Mouse (Mus musculus): ENCODE measurements around the gene Stau1. TPM values are rescaled to one million over a fixed set of nuclear protein-coding genes. Genes with fewer than 3 reads are reported as not detected.

Gene Stau1
- total and polyA plus RNA-seq, 2 experiments from 2014 or later: 23.9 to 42.5 TPM

GRCm38 (mm10) chr2:166950853-166951648 is 45.0 kb downstream of the Stau1 start:
- Histone ChIP-seq H3K4me2 (ENCODE audit: low read depth, low read length) (no peak overlapping the region), H3K27me3 (ENCODE audit: control insufficient read depth, insufficient read depth, low read length) (no peaks in the 10 kb centered on the region)
- DNase-seq (ENCODE audit: low spot score): no peak

GRCm38 (mm10) chr2:166948936-166949335 is 47.2 kb downstream of the Stau1 start:
- DNase-seq (ENCODE audit: low spot score): no peak
- TF ChIP-seq EP300 (IDR thresholded peaks at IDR 0.05; ENCODE audit: low read depth) (no peak), CTCF (IDR thresholded peaks at IDR 0.05; ENCODE audit: low read depth) (no peak)
- H3K27ac ChIP-seq (ENCODE audit: low read depth): no peak overlapping the region
- peaks cover 86% of the 10 kb centered on the region for H3K36me3 ChIP-seq (replicated peaks; ENCODE audit: control insufficient read depth, insufficient read depth, low read length)
- ATAC-seq (ENCODE audit: insufficient read depth, low read depth): no peak
- H3K9ac ChIP-seq (replicated peaks; ENCODE audit: low read depth, low read length): no peak overlapping the region
- 86% methylated on average over 10 of the region's 10 CpGs for WGBS
- H3K4me3 ChIP-seq (ENCODE audit: low read depth, low read length): no peak overlapping the region
- no peaks in the 10 kb centered on the region for H3K9me3 ChIP-seq (replicated peaks; ENCODE audit: control insufficient read depth, low read length)
- H3K4me1 ChIP-seq (ENCODE audit: control insufficient read depth, insufficient read depth): no peaks in the 10 kb centered on the region
- no peak overlapping the region for H3K4me2 ChIP-seq (ENCODE audit: low read depth, low read length)
- H3K27me3 ChIP-seq (ENCODE audit: control insufficient read depth, insufficient read depth, low read length): no peaks in the 10 kb centered on the region

More at GRCm38 (mm10) chr2:166950853-166951648, 45.0 kb downstream of the Stau1 start:
- H3K27ac ChIP-seq (ENCODE audit: low read depth): no peak overlapping the region
- ATAC-seq (ENCODE audit: insufficient read depth, low read depth): no peak
- H3K4me1 ChIP-seq (ENCODE audit: control insufficient read depth, insufficient read depth): no peaks in the 10 kb centered on the region
- H3K9me3 ChIP-seq (replicated peaks; ENCODE audit: control insufficient read depth, low read length): no peaks in the 10 kb centered on the region
- no peak overlapping the region for H3K4me3 ChIP-seq (ENCODE audit: low read depth, low read length)
- H3K9ac ChIP-seq (replicated peaks; ENCODE audit: low read depth, low read length): no peak overlapping the region
- TF ChIP-seq EP300 (IDR thresholded peaks at IDR 0.05; ENCODE audit: low read depth) (no peak), CTCF (IDR thresholded peaks at IDR 0.05; ENCODE audit: low read depth) (no peak)
- peaks cover 87% of the 10 kb centered on the region for H3K36me3 ChIP-seq (replicated peaks; ENCODE audit: control insufficient read depth, insufficient read depth, low read length)
- WGBS: 65% methylated on average over 14 of the region's 14 CpGs

GRCm38 (mm10) chr2:166948246-166948645 is 47.9 kb downstream of the Stau1 start:
- no peak overlapping the region for H3K9ac ChIP-seq (replicated peaks; ENCODE audit: low read depth, low read length)
- DNase-seq (ENCODE audit: low spot score) (no peak), ATAC-seq (ENCODE audit: insufficient read depth, low read depth) (no peak)
- 55% methylated on average over 1 of the region's 1 CpGs for WGBS
- H3K4me2 ChIP-seq (ENCODE audit: low read depth, low read length): no peak overlapping the region
- no peaks in the 10 kb centered on the region for H3K4me1 ChIP-seq (ENCODE audit: control insufficient read depth, insufficient read depth)
- H3K27ac ChIP-seq (ENCODE audit: low read depth): no peak overlapping the region
- H3K36me3 ChIP-seq (replicated peaks; ENCODE audit: control insufficient read depth, insufficient read depth, low read length): peaks cover 86% of the 10 kb centered on the region
- H3K9me3 ChIP-seq (replicated peaks; ENCODE audit: control insufficient read depth, low read length): no peaks in the 10 kb centered on the region
- H3K27me3 ChIP-seq (ENCODE audit: control insufficient read depth, insufficient read depth, low read length): no peaks in the 10 kb centered on the region
- no peak for TF ChIP-seq CTCF (IDR thresholded peaks at IDR 0.05; ENCODE audit: low read depth)
- TF ChIP-seq EP300 (IDR thresholded peaks at IDR 0.05; ENCODE audit: low read depth): no peak
- no peak overlapping the region for H3K4me3 ChIP-seq (ENCODE audit: low read depth, low read length)

- Histone ChIP-seq H3K27ac (ENCODE audit: low read depth) (no peak overlapping the region), H3K4me2 (ENCODE audit: low read depth, low read length) (no peak overlapping the region), H3K4me1 (ENCODE audit: control insufficient read depth, insufficient read depth) (no peaks in the 10 kb centered on the region), H3K9me3 (replicated peaks; ENCODE audit: control insufficient read depth, low read length) (no peaks in the 10 kb centered on the region), H3K4me3 (ENCODE audit: low read depth, low read length) (no peak overlapping the region), H3K27me3 (ENCODE audit: control insufficient read depth, insufficient read depth, low read length) (no peaks in the 10 kb centered on the region), H3K36me3 (replicated peaks; ENCODE audit: control insufficient read depth, insufficient read depth, low read length) (peaks cover 88% of the 10 kb centered on the region), H3K9ac (replicated peaks; ENCODE audit: low read depth, low read length) (no peak overlapping the region)
- ATAC-seq (ENCODE audit: insufficient read depth, low read depth) (peak; percentile 62), DNase-seq (ENCODE audit: low spot score) (no peak)
- TF ChIP-seq EP300 (IDR thresholded peaks at IDR 0.05; ENCODE audit: low read depth) (no peak), CTCF (IDR thresholded peaks at IDR 0.05; ENCODE audit: low read depth) (peak; percentile 47)
- WGBS: 37% methylated on average over 4 of the region's 4 CpGs
These were observed 50.6 kb downstream of the Stau1 start for GRCm38 (mm10) chr2:166945456-166945855.

- no peak for ATAC-seq (ENCODE audit: insufficient read depth, low read depth)
- 72% methylated on average over 1 of the region's 1 CpGs for WGBS
- H3K36me3 ChIP-seq (replicated peaks; ENCODE audit: control insufficient read depth, insufficient read depth, low read length): peaks cover 86% of the 10 kb centered on the region
These were observed 51.8 kb downstream of the Stau1 start for GRCm38 (mm10) chr2:166944346-166944745.

More at GRCm38 (mm10) chr2:166944346-166944745, 51.8 kb downstream of the Stau1 start:
- DNase-seq (ENCODE audit: low spot score): no peak
- H3K27ac ChIP-seq (ENCODE audit: low read depth): no peak overlapping the region
- no peaks in the 10 kb centered on the region for H3K27me3 ChIP-seq (ENCODE audit: control insufficient read depth, insufficient read depth, low read length)
- no peaks in the 10 kb centered on the region for H3K9me3 ChIP-seq (replicated peaks; ENCODE audit: control insufficient read depth, low read length)
- H3K4me1 ChIP-seq (ENCODE audit: control insufficient read depth, insufficient read depth): no peaks in the 10 kb centered on the region
- H3K4me3 ChIP-seq (ENCODE audit: low read depth, low read length): no peak overlapping the region
- H3K9ac ChIP-seq (replicated peaks; ENCODE audit: low read depth, low read length): no peak overlapping the region
- TF ChIP-seq CTCF (IDR thresholded peaks at IDR 0.05; ENCODE audit: low read depth): no peak
- no peak for TF ChIP-seq EP300 (IDR thresholded peaks at IDR 0.05; ENCODE audit: low read depth)
- H3K4me2 ChIP-seq (ENCODE audit: low read depth, low read length): no peak overlapping the region
